Mouse (Mus musculus) ES-Bruce4 (cell line): ENCODE measurements around the gene Trmt2b. TPM values are rescaled to one million over a fixed set of nuclear protein-coding genes. Genes with fewer than 3 reads are reported as not detected.

Source experiments
- H3K27ac ChIP-seq: 2 replicates; pipeline ENCODE4 v1.5.1; 2012; ENCODE audit warnings: low read length, inconsistent platforms; ENCODE audit not compliant: insufficient read depth
- H3K27me3 ChIP-seq: 2 replicates; pipeline ENCODE4 v1.6.1; 2012; ENCODE audit warnings: mild to moderate bottlenecking, low read length, inconsistent platforms; ENCODE audit not compliant: control insufficient read depth, poor library complexity, insufficient read depth, severe bottlenecking
- H3K36me3 ChIP-seq: 2 replicates; pipeline ENCODE4 v1.6.1; 2012; ENCODE audit warnings: inconsistent platforms, mild to moderate bottlenecking, low read length, moderate library complexity; ENCODE audit not compliant: control insufficient read depth, poor library complexity, insufficient read depth, severe bottlenecking
- H3K4me1 ChIP-seq: one replicate; pipeline ENCODE4 v1.8.1; 2011; ENCODE audit warnings: low read length; ENCODE audit not compliant: control insufficient read depth, insufficient read depth
- H3K4me3 ChIP-seq: 2 replicates; pipeline ENCODE4 v1.5.1; 2011; ENCODE audit warnings: low read depth, mild to moderate bottlenecking, low read length
- H3K9ac ChIP-seq: 2 replicates; pipeline ENCODE4 v1.6.1; 2012; ENCODE audit warnings: low read depth, mild to moderate bottlenecking, inconsistent platforms; ENCODE audit not compliant: poor library complexity, severe bottlenecking
- H3K9me3 ChIP-seq: replicated peaks from 2 replicates; pipeline ENCODE4 v1.6.1; 2012; ENCODE audit warnings: mild to moderate bottlenecking, low read length, inconsistent platforms; ENCODE audit not compliant: control insufficient read depth, poor library complexity, insufficient read depth, severe bottlenecking
- CTCF ChIP-seq: IDR thresholded peaks from one replicate; pipeline ENCODE4 v1.8.1; 2011; ENCODE audit warnings: low read depth, low read length
- EP300 ChIP-seq: IDR thresholded peaks from 2 replicates; pipeline ENCODE4 v1.6.1; 2011; ENCODE audit warnings: low read depth, low read length; ENCODE audit not compliant: insufficient read depth
- POLR2A ChIP-seq: IDR thresholded peaks from one replicate; pipeline ENCODE4 v1.8.1; 2011; ENCODE audit warnings: low read length; ENCODE audit not compliant: insufficient read depth
- polyA plus RNA-seq: library from polyadenylated mRNA; stranded (reverse); fragments of >200 nt; gene quantifications from 2 replicates; pipeline ENCODE4 v1.2.4, GENCODE M21; 2011; ENCODE audit warnings: low read depth; ENCODE audit not compliant: missing spikeins, insufficient read depth, insufficient read length

The Trmt2b gene
- polyA plus RNA-seq, 1 experiment: 7.7 TPM

DNA sequence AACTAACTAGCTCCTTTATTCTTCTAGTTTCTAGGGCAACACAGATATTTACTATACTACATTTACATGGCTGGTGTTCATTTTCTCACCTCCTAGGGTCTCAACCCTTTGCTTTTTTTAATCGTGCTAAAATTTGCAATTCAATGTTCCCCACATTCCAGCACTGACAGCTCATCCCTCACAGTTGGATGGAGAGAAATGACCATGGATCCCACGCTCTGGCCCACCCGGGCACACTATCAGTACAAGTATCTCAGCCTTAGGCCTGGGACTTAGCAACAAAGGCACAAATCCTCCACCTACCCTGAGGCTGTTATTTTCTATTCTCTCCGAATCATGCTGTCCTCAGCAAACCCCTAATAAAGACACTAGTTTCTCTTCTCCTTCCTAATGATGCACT lies 9.0 kb upstream of the Trmt2b start:
- no peak for TF ChIP-seq POLR2A
- no peak for TF ChIP-seq CTCF
- no peak for TF ChIP-seq EP300
- Histone ChIP-seq H3K36me3 (no peaks in the 10 kb centered on the region), H3K4me3 (no peak overlapping the region), H3K9ac (no peak overlapping the region), H3K27ac (no peak overlapping the region), H3K27me3 (no peaks in the 10 kb centered on the region), H3K4me1 (no peaks in the 10 kb centered on the region), H3K9me3 (no peaks in the 10 kb centered on the region)

GRCm38 (mm10) chrX:134285102-134285501 lies 8.3 kb upstream of the Trmt2b start:
- Histone ChIP-seq H3K36me3 (no peaks in the 10 kb centered on the region), H3K4me3 (no peak overlapping the region), H3K27me3 (no peaks in the 10 kb centered on the region), H3K9ac (no peak overlapping the region), H3K4me1 (no peaks in the 10 kb centered on the region), H3K27ac (no peak overlapping the region), H3K9me3 (no peaks in the 10 kb centered on the region)
- TF ChIP-seq CTCF (no peak), EP300 (no peak), POLR2A (no peak)

DNA sequence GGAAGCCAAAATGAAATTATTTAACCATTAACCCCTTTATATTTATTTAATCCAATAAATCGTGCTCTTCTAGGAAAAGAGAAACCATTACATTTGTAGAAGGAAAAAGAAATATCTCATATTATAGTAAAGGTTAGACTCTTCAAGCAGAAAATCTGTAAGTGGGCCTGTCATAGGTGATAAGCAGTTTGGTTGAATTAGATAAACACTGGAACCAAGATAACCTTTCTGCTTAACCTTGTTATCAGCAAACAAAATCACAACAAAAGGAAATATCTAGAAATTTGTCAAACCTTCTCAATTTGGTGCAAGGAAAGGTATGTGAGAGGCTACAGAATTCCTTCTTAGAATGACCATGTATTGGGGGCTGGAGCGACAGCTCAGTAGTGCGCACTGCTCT lies 3.7 kb upstream of the Trmt2b start:
- Histone ChIP-seq H3K9ac (no peak overlapping the region), H3K4me1 (peaks cover 3% of the 10 kb centered on the region), H3K27me3 (no peaks in the 10 kb centered on the region), H3K9me3 (no peaks in the 10 kb centered on the region), H3K4me3 (no peak overlapping the region), H3K27ac (no peak overlapping the region), H3K36me3 (no peaks in the 10 kb centered on the region)
- TF ChIP-seq EP300 (no peak), POLR2A (no peak), CTCF (no peak)

GRCm38 (mm10) chrX:134275715-134276114 lies 1.1 kb downstream of the Trmt2b start:
- Histone ChIP-seq H3K36me3 (no peaks in the 10 kb centered on the region), H3K4me3 (no peak overlapping the region), H3K27me3 (no peaks in the 10 kb centered on the region), H3K9ac (no peak overlapping the region), H3K4me1 (peaks cover 3% of the 10 kb centered on the region), H3K27ac (no peak overlapping the region), H3K9me3 (no peaks in the 10 kb centered on the region)
- TF ChIP-seq POLR2A (no peak), CTCF (no peak), EP300 (no peak)

GRCm38 (mm10) chrX:134262129-134262528 lies 14.7 kb downstream of the Trmt2b start:
- TF ChIP-seq EP300 (no peak), POLR2A (no peak)
- Histone ChIP-seq H3K4me1 (no peaks in the 10 kb centered on the region), H3K9ac (no peak overlapping the region), H3K27ac (no peak overlapping the region), H3K27me3 (no peaks in the 10 kb centered on the region), H3K4me3 (no peak overlapping the region), H3K9me3 (no peaks in the 10 kb centered on the region), H3K36me3 (no peaks in the 10 kb centered on the region; the same call in 1 of the 2 replicates)

DNA sequence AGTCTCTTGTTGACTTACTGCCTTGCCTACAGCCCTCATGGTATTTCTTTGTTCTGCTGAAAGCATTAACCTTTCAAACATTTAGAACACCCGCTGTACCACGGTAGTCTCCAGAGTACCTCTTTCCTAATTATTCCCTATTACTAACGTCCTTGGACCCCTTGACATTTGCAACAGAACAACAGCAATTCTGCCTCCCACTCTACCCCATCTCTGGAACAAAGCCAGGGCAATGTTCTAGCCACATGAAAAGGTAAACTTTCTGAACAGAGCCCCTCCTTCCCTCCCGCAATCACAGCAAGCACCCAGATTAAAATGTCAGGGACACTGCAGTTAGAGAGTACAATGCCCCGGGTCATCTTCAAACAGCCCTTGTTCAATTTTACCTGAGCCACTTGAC lies 15.6 kb downstream of the Trmt2b start:
- H3K27ac ChIP-seq: no peak overlapping the region
- H3K4me3 ChIP-seq: no peak overlapping the region
- H3K4me1 ChIP-seq: no peaks in the 10 kb centered on the region
- no peaks in the 10 kb centered on the region for H3K9me3 ChIP-seq
- no peak overlapping the region for H3K9ac ChIP-seq
- TF ChIP-seq POLR2A (no peak), CTCF (no peak), EP300 (no peak)
- no peaks in the 10 kb centered on the region; the same call in 1 of the 2 replicates for H3K36me3 ChIP-seq
- H3K27me3 ChIP-seq: no peaks in the 10 kb centered on the region
